Mouse (Mus musculus) right cerebral cortex, postnatal 10 days (tissue): ENCODE results near the gene Mapk8ip3.

Experiments
- DNase-seq, 2 experiments: peaks; one replicate each; pipeline ENCODE4 v3.0.0; 2021; ENCODE audit warnings: low spot score in 2 of 2

Mapk8ip3 gene

GRCm38 (mm10) chr17:24902124-24902523, 34.7 kb downstream of the Mapk8ip3 start:
- DNase-seq: peak in 1 of 2 experiments; percentile 21

DNA sequence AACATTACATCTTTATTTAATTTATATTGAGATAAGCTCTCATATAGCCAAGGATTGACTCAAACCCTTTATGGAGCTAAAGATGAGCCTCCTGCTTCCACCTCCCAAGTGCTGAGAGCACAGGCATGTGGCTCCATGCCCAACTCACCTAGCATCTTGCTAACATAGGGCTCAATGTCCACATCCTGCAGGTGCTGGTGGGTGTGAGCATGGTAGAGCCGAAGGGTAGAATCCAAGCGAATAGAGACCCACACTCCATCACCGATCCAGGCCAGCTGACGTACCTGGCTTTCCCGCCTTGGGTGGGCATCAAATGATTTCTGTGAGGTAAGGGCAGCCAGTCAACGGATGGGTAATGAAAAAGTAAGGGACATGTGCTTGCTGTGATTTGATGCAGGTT, 36.8 kb downstream of the Mapk8ip3 start:
- peak in 1 of 2 experiments; percentile 30 for DNase-seq

GRCm38 (mm10) chr17:24899153-24899552, 37.6 kb downstream of the Mapk8ip3 start:
- DNase-seq: no peak

- DNase-seq: no peak
Measured at GRCm38 (mm10) chr17:24898041-24898854, 38.5 kb downstream of the Mapk8ip3 start.

DNA sequence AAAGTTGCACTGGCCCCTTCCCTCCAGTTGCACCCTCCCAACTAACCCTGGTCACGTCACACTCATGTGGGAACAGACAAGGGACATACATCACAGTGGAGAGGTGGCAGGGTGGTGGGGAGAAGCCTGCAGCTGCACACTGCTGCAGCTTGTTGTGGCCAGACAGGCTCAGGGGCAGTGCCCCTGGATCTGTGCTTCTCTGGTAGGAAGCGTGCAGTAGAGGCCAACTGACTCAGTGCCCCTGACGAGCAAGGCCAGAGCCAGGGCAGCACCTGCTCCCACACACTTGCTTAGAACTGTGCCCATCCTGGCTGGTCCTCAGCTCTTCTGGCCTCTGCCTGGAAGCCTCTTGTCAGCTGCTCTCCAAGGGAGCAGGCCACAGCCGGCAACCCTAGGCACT, 39.2 kb downstream of the Mapk8ip3 start:
- DNase-seq: no peak

- no peak for DNase-seq
Measured at GRCm38 (mm10) chr17:24896993-24897269, 39.8 kb downstream of the Mapk8ip3 start.

- DNase-seq: peak; percentile 85 to 87
Measured at GRCm38 (mm10) chr17:24896241-24896992, 40.4 kb downstream of the Mapk8ip3 start, which contains the start of gene Nme3. TSS of gene Nme3 (plus strand) at chr17:24896500.

GRCm38 (mm10) chr17:24895571-24896240, 41.1 kb downstream of the Mapk8ip3 start:
- DNase-seq: peak in 1 of 2 experiments; percentile 42

DNA sequence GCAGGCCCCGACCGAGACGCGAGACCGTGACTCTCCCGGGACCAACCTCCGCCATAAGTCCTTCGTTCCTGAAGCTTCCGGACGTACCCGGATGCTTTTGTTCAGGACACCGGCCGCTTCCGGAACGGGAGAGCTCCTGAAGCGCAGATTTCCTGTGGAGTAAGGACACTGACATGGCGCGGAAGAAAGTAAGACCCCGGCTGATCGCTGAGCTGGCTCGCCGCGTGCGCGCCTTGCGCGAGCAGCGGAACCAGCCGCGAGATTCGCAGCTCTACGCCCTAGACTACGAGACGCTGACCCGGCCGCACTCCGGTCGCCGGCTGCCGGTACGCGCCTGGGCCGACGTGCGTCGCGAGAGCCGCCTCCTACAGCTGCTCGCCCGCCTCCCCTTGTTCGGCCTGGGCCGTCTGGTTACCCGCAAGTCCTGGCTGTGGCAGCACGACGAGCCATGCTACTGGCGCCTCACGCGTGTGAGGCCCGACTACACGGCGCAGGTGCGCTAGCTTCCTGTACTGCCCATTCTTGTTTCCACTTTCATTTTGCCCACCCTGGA, 41.7 kb downstream of the Mapk8ip3 start, which contains the start of the genes Eme2 and Mrps34:
TSS of gene Eme2 (minus strand) at position 93 of the 553 bp plus-strand sequence.
TSS of gene Mrps34 (plus strand) at position 122 of the 553 bp plus-strand sequence.
- peak; percentile 91 to 92 for DNase-seq

- no peak for DNase-seq
Measured at GRCm38 (mm10) chr17:24894061-24894994, 42.4 kb downstream of the Mapk8ip3 start.

GRCm38 (mm10) chr17:24893276-24893675, 43.5 kb downstream of the Mapk8ip3 start:
- peak in 1 of 2 experiments; percentile 40 for DNase-seq

DNA sequence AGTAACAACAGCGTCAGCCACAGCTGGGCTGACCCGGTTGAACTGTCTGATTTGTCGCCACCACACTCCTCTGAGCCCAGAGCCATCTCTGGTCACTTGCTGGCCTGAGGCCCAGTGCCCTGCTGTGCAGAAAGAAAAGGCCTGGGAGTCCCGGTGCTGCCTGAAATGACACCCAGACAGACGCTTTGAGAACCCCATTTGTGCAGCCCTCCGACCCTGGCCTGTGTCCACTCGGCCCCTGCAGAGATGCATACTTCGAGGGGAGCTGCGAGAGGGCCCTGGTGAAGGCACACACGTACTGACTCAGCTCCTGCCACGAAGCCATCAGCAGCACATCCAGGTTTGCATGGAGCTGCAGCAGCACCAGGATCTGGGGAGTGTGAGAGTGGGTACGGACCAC, 44.0 kb downstream of the Mapk8ip3 start:
- no peak for DNase-seq

- peak; percentile 19 to 53 for DNase-seq
Measured at GRCm38 (mm10) chr17:24891321-24891720, 45.5 kb downstream of the Mapk8ip3 start.

- DNase-seq: peak in 1 of 2 experiments; percentile 48
Measured at GRCm38 (mm10) chr17:24890151-24891092, 46.4 kb downstream of the Mapk8ip3 start.

DNA sequence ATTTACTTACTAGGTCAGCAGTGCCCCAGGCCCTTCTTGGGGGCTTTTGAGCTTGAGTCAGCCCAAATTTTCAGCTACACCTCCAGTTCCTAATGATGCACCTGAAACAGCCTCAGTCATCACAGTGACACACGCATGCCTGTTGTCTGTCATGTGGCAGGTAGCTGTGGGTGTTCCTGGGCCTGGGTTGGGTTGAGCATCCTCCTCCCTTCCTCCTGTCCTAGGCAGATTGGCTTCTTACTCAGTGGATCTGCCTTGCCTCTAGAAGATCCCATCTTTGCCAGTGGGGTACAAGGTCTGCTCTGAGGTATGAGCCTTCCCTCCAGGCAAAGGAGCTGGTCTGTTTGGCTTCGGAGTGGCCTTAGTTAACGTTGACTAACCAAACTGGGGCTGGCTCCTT, 47.9 kb downstream of the Mapk8ip3 start:
- peak in 1 of 2 experiments; percentile 17 for DNase-seq

DNA sequence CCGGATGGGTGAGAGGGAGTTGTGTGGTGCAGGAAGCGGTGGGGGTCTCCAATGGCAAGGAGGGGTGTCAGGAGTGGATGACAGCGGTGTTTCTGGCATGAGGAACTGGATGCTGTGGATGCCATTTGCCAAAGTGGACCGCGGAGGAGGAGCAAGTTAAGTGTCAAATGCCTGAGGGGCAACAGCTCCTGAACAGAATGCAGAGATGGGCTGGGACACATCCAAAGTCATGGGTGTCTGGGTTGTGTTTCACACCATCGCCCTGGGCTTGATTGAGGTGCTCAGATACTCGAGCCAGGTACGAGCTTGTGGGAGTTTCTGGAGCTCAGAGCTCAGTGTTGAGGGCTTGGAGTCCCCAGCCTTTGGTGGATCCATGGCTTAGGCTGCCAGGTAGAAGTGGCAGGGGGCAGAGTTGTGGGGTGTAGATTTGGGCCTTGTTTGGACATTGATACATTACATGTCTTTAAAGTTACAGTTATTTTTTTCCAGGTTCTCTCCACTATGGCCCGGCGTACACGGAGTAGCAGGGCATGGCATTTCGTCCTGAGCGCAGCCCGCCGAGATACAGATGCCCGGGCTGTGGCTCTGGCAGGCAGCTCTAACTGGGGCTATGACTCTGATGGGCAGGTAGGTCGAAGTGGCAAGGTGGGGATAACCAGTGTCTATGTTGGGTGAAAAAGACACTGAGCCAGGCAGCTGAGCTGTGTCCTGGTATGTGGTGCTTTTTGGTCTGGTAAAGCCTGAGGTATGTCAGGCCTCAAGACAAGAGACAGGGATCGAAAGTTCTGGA, 49.3 kb downstream of the Mapk8ip3 start:
- peak in 1 of 2 experiments; percentile 42 for DNase-seq

- no peak for DNase-seq
Measured at GRCm38 (mm10) chr17:24886932-24887271, 49.9 kb downstream of the Mapk8ip3 start.

- DNase-seq: peak; percentile 99 to 100
Measured at GRCm38 (mm10) chr17:24886134-24886931, 50.4 kb downstream of the Mapk8ip3 start, which contains the start of the genes Nubp2 and Spsb3. TSS of gene Nubp2 (minus strand) at chr17:24886349. TSS of gene Spsb3 (plus strand) at chr17:24886643.
